Mouse (Mus musculus) E14TG2a.4 (cell line): ENCODE data around the gene Sectm1b.

ENCODE experiments used
- H3K27me3 ChIP-seq: 2 replicates; pipeline ENCODE4 v1.6.1; 2014; ENCODE audit warnings: low read length, control low read depth; ENCODE audit not compliant: insufficient read depth
- H3K36me3 ChIP-seq: 2 replicates; pipeline ENCODE4 v1.6.1; 2014; ENCODE audit warnings: low read length, control low read depth; ENCODE audit not compliant: insufficient read depth
- H3K4me1 ChIP-seq: replicated peaks from 2 replicates; pipeline ENCODE4 v1.6.1; 2014; ENCODE audit warnings: low read depth, low read length, control low read depth
- H3K4me3 ChIP-seq: replicated peaks from 2 replicates; pipeline ENCODE4 v1.5.1; 2014; ENCODE audit warnings: mild to moderate bottlenecking, low read length
- H3K9me3 ChIP-seq: 2 replicates; pipeline ENCODE4 v1.6.1; 2014; ENCODE audit warnings: low read length, control low read depth
- CTCF ChIP-seq: conservative IDR thresholded peaks from 2 replicates; pipeline ENCODE4 v1.5.1; 2014; ENCODE audit warnings: low read length
- NANOG ChIP-seq: IDR thresholded peaks from 2 replicates; pipeline ENCODE4 v1.6.1; 2014; ENCODE audit warnings: borderline replicate concordance, low read length, mixed read lengths
- POU5F1 ChIP-seq: IDR thresholded peaks from 2 replicates; pipeline ENCODE4 v1.6.1; 2014; ENCODE audit warnings: low read length, borderline replicate concordance

The Sectm1b gene

DNA sequence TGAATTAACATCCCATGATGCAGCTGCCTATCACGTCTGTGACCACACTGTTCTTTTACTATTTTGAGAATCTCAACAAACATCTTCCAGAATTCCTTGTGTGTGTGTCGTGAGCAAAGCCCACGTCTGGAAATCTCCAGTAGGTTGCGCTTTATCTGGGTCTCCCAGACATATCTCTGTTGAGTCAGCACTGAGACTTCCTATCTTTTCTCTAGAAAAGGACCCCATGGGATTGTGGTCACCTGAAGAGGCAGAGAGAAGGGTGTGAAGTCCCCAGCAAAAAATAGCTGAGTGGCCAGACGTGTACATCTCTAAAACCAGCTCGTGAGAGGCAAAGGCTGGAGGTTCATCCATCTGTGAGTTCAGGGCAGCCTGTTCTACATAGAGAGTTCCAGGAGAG lies 39.2 kb downstream of the Sectm1b start:
- H3K4me3 ChIP-seq: no peak overlapping the region
- no peaks in the 10 kb centered on the region for H3K36me3 ChIP-seq
- H3K4me1 ChIP-seq: no peaks in the 10 kb centered on the region
- H3K27me3 ChIP-seq: peaks cover 4% of the 10 kb centered on the region
- TF ChIP-seq POU5F1 (no peak), NANOG (no peak), CTCF (no peak)
- no peaks in the 10 kb centered on the region for H3K9me3 ChIP-seq

DNA sequence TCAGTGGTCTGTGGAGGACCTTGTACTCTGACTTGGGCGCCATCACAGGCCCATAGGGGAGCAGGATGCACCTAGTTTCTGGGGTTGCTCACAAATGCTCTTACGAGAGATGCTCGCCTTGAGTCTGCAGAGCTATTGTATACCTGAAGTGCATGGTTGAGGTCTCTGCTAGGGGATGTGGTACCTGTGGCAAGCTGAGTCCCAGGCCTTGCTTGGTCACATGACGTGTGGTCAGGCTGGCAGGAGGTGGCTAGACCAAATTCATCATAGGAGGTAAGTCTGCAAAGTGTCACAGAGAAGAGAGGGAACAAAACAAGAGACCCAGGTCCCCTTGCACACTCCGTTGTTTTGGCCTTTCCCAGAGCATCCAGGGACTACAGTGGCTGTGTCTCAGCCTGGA lies 43.9 kb downstream of the Sectm1b start:
- no peaks in the 10 kb centered on the region for H3K9me3 ChIP-seq
- no peaks in the 10 kb centered on the region; the same call in none of the 2 replicates for H3K27me3 ChIP-seq
- TF ChIP-seq NANOG (no peak), POU5F1 (no peak), CTCF (no peak)
- no peaks in the 10 kb centered on the region for H3K36me3 ChIP-seq
- H3K4me1 ChIP-seq: peaks cover 6% of the 10 kb centered on the region; the same call in 1 of the 2 replicates
- H3K4me3 ChIP-seq: no peak overlapping the region

- TF ChIP-seq CTCF (peak; percentile 62), NANOG (no peak), POU5F1 (no peak)
- Histone ChIP-seq H3K36me3 (no peaks in the 10 kb centered on the region), H3K9me3 (no peaks in the 10 kb centered on the region), H3K27me3 (peaks cover 9% of the 10 kb centered on the region), H3K4me3 (no peak overlapping the region), H3K4me1 (peaks cover 6% of the 10 kb centered on the region; the same call in 1 of the 2 replicates)
These were observed 45.7 kb downstream of the Sectm1b start for GRCm38 (mm10) chr11:121017703-121018102.

- Histone ChIP-seq H3K27me3 (peaks cover 9% of the 10 kb centered on the region), H3K4me3 (no peak overlapping the region), H3K4me1 (peaks cover 6% of the 10 kb centered on the region; the same call in 1 of the 2 replicates), H3K9me3 (no peaks in the 10 kb centered on the region), H3K36me3 (no peaks in the 10 kb centered on the region)
- TF ChIP-seq NANOG: no peak
- no peak for TF ChIP-seq POU5F1
- no peak for TF ChIP-seq CTCF
These were observed 47.9 kb downstream of the Sectm1b start for GRCm38 (mm10) chr11:121015472-121015871.

GRCm38 (mm10) chr11:121014896-121015300 lies 48.5 kb downstream of the Sectm1b start:
- H3K27me3 ChIP-seq: peaks cover 9% of the 10 kb centered on the region
- H3K36me3 ChIP-seq: no peaks in the 10 kb centered on the region
- TF ChIP-seq NANOG: no peak
- TF ChIP-seq POU5F1: no peak
- no peak for TF ChIP-seq CTCF
- H3K4me1 ChIP-seq: peaks cover 6% of the 10 kb centered on the region; the same call in 1 of the 2 replicates
- H3K4me3 ChIP-seq: no peak overlapping the region
- H3K9me3 ChIP-seq: no peaks in the 10 kb centered on the region

GRCm38 (mm10) chr11:121013656-121014055 lies 49.7 kb downstream of the Sectm1b start:
- Histone ChIP-seq H3K4me1 (peaks cover 6% of the 10 kb centered on the region; the same call in 1 of the 2 replicates), H3K9me3 (no peaks in the 10 kb centered on the region), H3K27me3 (peaks cover 10% of the 10 kb centered on the region), H3K36me3 (no peaks in the 10 kb centered on the region), H3K4me3 (no peak overlapping the region)
- no peak for TF ChIP-seq NANOG
- no peak for TF ChIP-seq CTCF
- TF ChIP-seq POU5F1: no peak

DNA sequence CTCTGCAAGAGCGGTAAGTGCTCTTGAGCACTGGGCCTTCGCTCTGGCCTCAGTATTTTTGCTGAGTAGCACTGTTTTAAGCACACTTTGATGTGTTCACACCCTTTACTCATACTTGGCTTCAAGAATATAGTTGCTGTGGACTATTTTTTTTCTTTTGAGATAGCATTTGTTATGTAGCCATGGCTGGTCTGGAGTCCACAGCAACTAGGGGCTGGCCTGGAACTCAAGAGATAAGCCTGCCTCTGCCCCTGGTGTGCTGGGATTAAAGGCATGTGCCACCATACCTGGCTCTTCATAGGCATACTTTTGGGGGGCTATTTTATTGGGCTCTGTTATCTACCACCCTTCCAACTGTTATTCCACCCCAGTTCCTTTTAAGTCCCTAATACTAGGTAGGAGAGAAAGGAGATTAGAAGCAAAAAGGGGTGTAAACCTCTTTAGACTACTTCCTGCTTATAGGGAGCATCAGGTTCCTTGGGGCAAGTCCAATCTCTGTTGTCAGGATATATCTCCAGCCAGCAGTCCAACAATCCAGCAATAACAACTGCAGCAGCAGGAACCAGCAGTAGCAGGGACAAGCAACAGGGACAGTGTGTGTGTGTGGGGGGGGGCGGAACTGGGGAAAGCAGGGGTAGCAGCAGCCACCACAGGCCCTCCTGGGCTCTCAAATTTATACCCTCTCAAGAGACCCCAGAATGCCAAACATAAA lies 53.2 kb downstream of the Sectm1b start:
- H3K4me3 ChIP-seq: no peak overlapping the region
- H3K36me3 ChIP-seq: no peaks in the 10 kb centered on the region
- peaks cover 6% of the 10 kb centered on the region; the same call in 1 of the 2 replicates for H3K4me1 ChIP-seq
- no peaks in the 10 kb centered on the region for H3K9me3 ChIP-seq
- no peak for TF ChIP-seq CTCF
- TF ChIP-seq POU5F1: no peak
- TF ChIP-seq NANOG: no peak
- peaks cover 14% of the 10 kb centered on the region for H3K27me3 ChIP-seq

GRCm38 (mm10) chr11:121006184-121006583 lies 57.2 kb downstream of the Sectm1b start:
- no peaks in the 10 kb centered on the region for H3K9me3 ChIP-seq
- no peak overlapping the region for H3K4me3 ChIP-seq
- peaks cover 14% of the 10 kb centered on the region for H3K4me1 ChIP-seq
- TF ChIP-seq CTCF (no peak), NANOG (no peak), POU5F1 (no peak)
- peaks cover 6% of the 10 kb centered on the region; the same call in 1 of the 2 replicates for H3K27me3 ChIP-seq
- no peaks in the 10 kb centered on the region for H3K36me3 ChIP-seq
